Mouse (Mus musculus): Measurements from ENCODE around the gene Fbxl19.

GRCm38 (mm10) chr7:127725490-127725889 lies 18.9 kb upstream of the Fbxl19 start:
- TF ChIP-seq CTCF (IDR thresholded peaks at IDR 0.05; ENCODE audit: control insufficient read depth, insufficient read depth, insufficient replicate concordance, low read depth, low read length) (no peak), POLR2A (IDR thresholded peaks at IDR 0.05; ENCODE audit: control insufficient read depth, low read depth, low read length) (no peak)
